Mouse (Mus musculus) ovary, postnatal 36 days (tissue): ENCODE results near the gene Fut1.

ENCODE experiments used
- DNase-seq: peaks from one replicate; pipeline ENCODE4 v3.0.0; 2022; ENCODE audit warnings: low spot score, mixed read lengths

The Fut1 gene

GRCm38 (mm10) chr7:45617042-45617695 is at the start of gene Fut1:
TSS of gene Fut1 (plus strand) at chr7:45617289.
- no peak for DNase-seq

GRCm38 (mm10) chr7:45567780-45568516 is 49.1 kb upstream of the Fut1 start:
- peak; percentile 93 for DNase-seq

GRCm38 (mm10) chr7:45568601-45569473 is 48.3 kb upstream of the Fut1 start:
- no peak for DNase-seq

DNA sequence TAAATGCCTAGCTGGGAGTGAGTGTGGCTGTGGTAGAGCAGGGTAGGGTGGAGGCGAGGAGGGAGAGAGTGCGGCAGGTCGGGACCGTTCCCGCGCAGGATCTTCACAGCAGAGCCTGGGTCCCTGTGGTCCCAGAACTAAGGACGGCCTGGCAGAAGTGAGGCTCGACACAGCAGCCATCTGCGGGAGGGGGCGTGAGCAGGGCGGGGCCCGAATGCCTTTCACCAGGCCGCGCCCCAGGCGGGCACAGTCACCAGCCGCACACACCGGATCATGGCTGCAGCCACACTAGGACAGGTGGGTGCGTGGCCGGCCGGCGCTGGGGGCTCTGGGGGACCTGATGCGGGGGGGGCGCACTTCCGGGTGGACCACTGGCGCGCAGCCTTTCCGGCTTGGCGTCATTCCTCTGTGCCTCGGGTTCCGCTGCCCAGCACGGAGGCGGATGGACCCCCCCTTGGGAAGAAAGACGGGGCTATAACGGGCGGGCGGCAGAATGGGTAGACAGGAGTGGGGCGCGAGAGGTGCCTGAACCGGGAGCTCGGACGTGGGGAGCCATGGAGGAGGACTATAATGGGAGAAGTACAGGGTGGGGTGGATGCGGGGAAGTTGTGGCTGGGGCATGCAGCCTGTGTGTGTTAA is 46.9 kb upstream of the Fut1 start, which contains the start of gene Bcat2:
Bcat2 (plus strand) TSS at position 51 of the 639 bp plus-strand sequence.
- peak; percentile 82 for DNase-seq

DNA sequence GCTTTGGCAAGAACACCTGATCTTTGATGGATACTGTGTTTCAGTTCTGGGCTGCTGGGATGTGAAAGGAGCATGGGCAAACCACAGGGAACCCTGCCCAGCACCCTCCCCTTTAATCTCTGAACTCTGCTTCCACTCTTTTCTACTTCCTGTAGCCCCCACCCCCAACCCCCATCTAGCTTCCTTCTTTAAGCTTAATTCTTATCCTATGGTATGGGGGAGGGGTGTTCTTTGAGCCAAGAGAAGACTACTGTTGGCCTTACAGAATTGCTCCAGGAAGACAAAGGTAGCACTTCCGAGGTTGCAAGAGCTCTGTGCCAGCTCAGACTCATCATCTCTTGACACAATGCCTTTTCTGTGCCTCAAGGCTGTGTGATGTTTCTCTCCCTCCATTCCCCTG is 45.1 kb upstream of the Fut1 start:
- no peak for DNase-seq

DNA sequence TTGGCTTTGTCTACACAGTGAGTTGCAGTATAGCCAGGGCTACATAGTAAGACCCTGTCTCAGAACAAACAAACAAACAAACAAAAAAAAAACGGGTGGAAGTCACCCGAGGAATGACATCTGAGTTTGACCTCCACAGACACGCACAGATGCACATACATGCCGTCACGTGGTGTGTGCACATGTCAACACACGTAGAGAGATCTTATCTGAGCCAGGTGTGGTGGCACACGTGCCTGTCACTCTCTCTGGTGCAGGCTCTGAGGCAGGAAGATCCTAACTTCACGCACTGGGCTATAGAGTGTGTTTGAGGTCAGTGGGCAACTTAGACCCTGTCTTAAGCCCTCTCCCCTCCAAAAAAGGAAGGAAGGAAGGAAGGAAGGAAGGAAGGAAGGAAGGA is 43.1 kb upstream of the Fut1 start:
- DNase-seq: no peak

- DNase-seq: no peak
Observed at GRCm38 (mm10) chr7:45574472-45575379, 42.4 kb upstream of the Fut1 start.

- DNase-seq: no peak
Observed at GRCm38 (mm10) chr7:45585923-45586322, 31.2 kb upstream of the Fut1 start.

DNA sequence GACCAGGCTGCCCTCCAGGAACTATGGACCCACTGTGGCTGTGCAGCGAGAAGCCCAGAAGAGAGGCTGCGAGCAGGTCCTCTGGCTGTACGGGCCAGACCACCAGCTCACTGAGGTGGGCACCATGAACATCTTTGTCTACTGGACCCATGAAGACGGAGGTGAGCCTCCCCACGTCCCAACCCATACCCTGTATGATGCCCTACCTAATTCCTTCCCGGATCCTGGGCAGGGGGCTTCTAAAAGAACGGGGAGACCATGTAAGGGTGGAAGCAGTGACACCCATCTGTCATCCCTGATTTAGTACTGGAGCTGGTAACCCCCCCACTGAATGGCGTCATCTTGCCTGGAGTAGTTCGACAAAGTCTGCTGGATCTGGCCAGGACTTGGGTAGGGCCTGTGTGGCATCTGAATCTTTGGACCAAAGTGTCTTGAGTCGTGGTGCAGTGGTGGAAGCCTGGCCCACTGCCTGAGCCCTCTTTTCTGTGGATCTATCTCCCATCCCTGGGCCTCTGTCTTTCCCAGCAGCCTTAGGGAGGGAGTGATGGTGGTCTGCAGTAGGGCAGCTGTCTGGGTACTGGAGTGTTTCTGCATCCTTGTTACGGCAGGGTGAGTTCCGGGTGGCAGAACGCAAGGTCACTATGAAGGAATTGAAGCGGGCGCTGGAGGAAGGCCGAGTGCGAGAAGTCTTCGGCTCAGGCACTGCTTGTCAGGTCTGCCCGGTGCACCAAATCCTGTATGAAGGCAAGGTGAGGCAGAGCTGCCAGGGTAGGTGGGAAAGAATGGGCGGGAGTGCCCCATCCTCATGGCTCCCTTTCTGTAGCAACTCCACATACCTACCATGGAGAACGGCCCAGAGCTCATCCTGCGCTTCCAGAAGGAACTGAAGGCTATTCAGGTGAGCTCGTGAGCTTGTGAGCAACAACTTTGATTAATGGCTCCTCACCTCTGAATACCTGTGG is 29.2 kb upstream of the Fut1 start:
- no peak for DNase-seq

- DNase-seq: peak; percentile 88
Observed at GRCm38 (mm10) chr7:45589173-45589572, 27.9 kb upstream of the Fut1 start.

DNA sequence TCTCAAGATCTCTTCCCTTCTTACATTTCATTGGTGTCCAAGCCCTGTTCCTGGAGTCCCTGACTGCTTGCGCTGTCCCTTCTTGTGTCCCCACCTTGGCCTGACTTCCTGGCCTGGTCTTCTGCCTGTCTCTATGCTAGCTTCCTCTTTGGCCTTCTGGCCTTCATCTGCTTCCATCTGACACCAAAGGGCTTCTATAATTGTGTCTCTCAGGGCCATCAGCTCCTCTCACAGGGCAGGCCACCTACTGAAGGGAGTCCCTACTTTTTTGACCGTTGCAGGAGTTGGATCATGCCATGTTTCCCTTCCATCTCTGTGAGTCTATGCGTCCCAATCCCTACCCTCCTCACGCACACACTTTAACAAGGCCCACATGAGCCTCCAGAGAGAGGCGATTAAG is 27.2 kb upstream of the Fut1 start:
- DNase-seq: no peak

GRCm38 (mm10) chr7:45590874-45591273 is 26.2 kb upstream of the Fut1 start:
- no peak for DNase-seq

DNA sequence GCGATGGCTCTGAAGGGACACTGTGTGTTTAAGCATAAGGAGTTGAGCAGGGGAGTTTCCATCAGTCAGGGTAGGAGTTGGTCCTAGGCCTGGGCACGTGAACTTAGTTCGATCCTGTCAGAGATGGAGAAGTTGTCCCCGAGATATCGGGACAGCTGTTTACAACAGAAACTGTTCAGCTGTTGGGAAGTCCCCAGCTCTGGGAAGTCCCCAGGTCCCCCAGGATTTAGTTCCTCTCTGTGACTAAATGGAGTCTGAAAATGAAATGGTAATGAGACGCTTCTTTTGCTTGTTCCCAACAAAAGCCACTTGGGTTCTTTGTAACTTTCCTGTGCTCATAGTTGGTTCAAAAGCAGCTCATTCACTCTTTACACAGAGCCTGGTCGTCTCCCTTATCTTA is 25.2 kb upstream of the Fut1 start:
- no peak for DNase-seq

DNA sequence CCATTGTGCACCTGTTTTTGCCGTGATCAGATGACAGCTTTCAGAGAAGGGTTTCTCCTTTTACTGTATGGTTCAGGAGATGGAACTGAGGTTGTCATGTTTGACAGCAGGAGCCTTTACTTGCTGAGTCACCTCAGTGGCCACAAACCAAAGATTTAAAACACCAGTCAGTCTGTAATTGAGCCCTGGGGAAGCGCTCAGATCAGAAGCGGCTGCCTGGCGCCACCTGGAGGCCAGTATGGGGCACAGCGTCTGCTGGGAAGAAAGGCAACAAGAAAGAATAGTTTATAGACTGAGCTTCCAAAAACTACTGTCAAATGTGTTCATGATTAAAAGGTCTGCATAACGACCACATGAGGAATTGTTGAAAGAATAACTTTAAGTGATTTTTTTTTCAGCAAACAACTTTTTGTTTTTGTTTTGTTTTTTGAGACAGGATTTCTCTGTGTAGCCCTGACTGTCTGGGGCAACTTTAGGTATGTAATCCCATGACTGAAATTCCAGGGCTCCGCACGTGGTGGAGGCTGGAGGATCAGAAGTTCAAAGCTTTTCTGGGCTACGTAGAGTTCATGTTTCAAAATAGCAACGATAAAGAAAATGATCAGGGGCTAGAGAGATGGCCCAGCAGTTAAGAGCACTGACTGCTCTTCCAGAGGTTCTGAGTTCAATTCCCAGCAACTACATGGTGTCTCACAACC is 23.8 kb upstream of the Fut1 start:
- peak; percentile 69 for DNase-seq

DNA sequence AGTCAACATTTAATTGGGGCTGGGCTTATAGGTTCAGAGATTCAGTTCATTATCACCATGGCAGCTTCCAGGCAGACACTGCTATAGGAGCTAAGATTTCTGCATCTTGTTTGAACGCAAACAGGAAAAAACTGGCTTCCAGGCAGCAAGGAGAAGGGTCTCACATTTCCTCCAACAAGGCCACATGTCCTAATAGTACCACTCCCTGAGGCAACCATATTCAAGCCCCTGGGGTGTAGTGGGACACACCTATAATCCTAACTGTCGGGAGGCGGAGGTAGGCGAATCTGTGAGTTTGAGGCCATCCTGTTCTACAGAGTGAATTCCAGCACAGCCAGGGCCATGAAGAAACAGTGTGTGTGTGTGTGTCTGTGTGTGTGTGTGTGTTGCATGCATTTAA is 21.9 kb upstream of the Fut1 start:
- no peak for DNase-seq

GRCm38 (mm10) chr7:45596107-45596506 is 21.0 kb upstream of the Fut1 start:
- no peak for DNase-seq

- DNase-seq: no peak
Observed at GRCm38 (mm10) chr7:45597013-45597412, 20.1 kb upstream of the Fut1 start.

GRCm38 (mm10) chr7:45597527-45597926 is 19.6 kb upstream of the Fut1 start:
- DNase-seq: no peak
